Mouse (Mus musculus): Measurements from ENCODE around the gene Olfr1008.
"Not testable (repeated sequence)": the region's sequence is repeated elsewhere in the genome, so short reads cannot be mapped to it uniquely, and the experiment has no call there.

Olfr1008 gene

GRCm38 (mm10) chr2:85689131-85689530 lies at the start of gene Olfr1008:
Gene Olfr1008, plus strand, starts transcription at chr2:85689431.
- in situ Hi-C loops (cut with MboI, MseI): no loop called here

GRCm38 (mm10) chr2:85650604-85651003 lies 38.6 kb upstream of the Olfr1008 start, which contains the start of gene Olfr1002:
Gene Olfr1002, minus strand, starts transcription at chr2:85650704.
- in situ Hi-C loops (cut with MboI, MseI): no loop called here

GRCm38 (mm10) chr2:85664355-85664754 lies 24.9 kb upstream of the Olfr1008 start, which contains the start of gene Olfr154:
Gene Olfr154, minus strand, starts transcription at chr2:85664455.
- in situ Hi-C loops (cut with MboI, MseI): not testable (repeated sequence)

- in situ Hi-C loops (cut with MboI, MseI): no loop called here
These were observed 10.6 kb upstream of the Olfr1008 start, which contains the start of gene Olfr1006 for GRCm38 (mm10) chr2:85678667-85679066. Gene Olfr1006, minus strand, starts transcription at chr2:85678767.

GRCm38 (mm10) chr2:85710680-85711079 lies 21.4 kb downstream of the Olfr1008 start:
- in situ Hi-C loops (cut with MboI, MseI): not testable (repeated sequence)

- in situ Hi-C loops (cut with MboI, MseI): no loop called here
These were observed 21.9 kb downstream of the Olfr1008 start for GRCm38 (mm10) chr2:85711159-85711558.

- in situ Hi-C loops (cut with MboI, MseI): loop anchor here in 1 of 2 experiments (5.0 kb wide), 1 partner anchor 752 kb away; no protein-coding TSS in a partner anchor
These were observed 25.9 kb downstream of the Olfr1008 start, which contains the start of gene Olfr1009 for GRCm38 (mm10) chr2:85715119-85715518. Gene Olfr1009, plus strand, starts transcription at chr2:85715419.

- in situ Hi-C loops (cut with MboI, MseI): loop anchor here in 1 of 2 experiments (5.0 kb wide), 1 partner anchor 737 kb away; no protein-coding TSS in a partner anchor
These were observed 36.6 kb downstream of the Olfr1008 start for GRCm38 (mm10) chr2:85725793-85726192.
